Mouse (Mus musculus) ES-E14 (cell line): ENCODE measurements around the gene Polg2.
A peak's percentile ranks its signal among the peaks of the same experiment; 100 is the strongest.

Experiments used
- CHD2 ChIP-seq: IDR thresholded peaks from 2 replicates; pipeline ENCODE4 v1.6.1; 2014; ENCODE audit warnings: mild to moderate bottlenecking, low read depth, low read length, inconsistent platforms
- MAFK ChIP-seq: IDR thresholded peaks from 2 replicates; pipeline ENCODE4 v1.6.1; 2014; ENCODE audit warnings: mild to moderate bottlenecking, low read depth, low read length, inconsistent platforms; ENCODE audit not compliant: insufficient read depth
- ZC3H11A ChIP-seq: IDR thresholded peaks from 2 replicates; pipeline ENCODE4 v1.6.1; 2012; ENCODE audit warnings: low read depth, mild to moderate bottlenecking, inconsistent platforms, low read length, borderline replicate concordance
- ZNF384 ChIP-seq: IDR thresholded peaks from 2 replicates; pipeline ENCODE4 v1.6.1; 2012; ENCODE audit warnings: low read depth, low read length, inconsistent platforms

- TF ChIP-seq MAFK (no peak), ZC3H11A (peak; percentile 85), CHD2 (no peak), ZNF384 (peak; percentile 82; the same call in 1 of the 2 replicates)
Observed at GRCm38 (mm10) chr11:106742388-106742841, 36.9 kb downstream of the Polg2 start.
